Mouse (Mus musculus) urinary bladder, adult 18-20 months (tissue): ENCODE results near the gene Grap.

Source experiments
- DNase-seq, 2 experiments: peaks; one replicate each; pipeline ENCODE4 v3.0.0; 2022; ENCODE audit warnings: low spot score in 2 of 2, mixed read lengths in 2 of 2

Grap gene

GRCm38 (mm10) chr11:61720636-61721035 is 67.6 kb downstream of the Grap start, which contains the start of gene Slc5a10:
Gene Slc5a10 (minus strand): TSS chr11:61720826.
- DNase-seq, result no peak

- DNase-seq, result no peak
Observed at GRCm38 (mm10) chr11:61722077-61722476, 69.0 kb downstream of the Grap start.
